Mouse (Mus musculus): Measurements from ENCODE around the gene Olfr1012.

GRCm38 (mm10) chr2:85753822-85754221, 8.7 kb downstream of the Olfr1012 start:
- TF ChIP-seq CTCF (conservative IDR thresholded peaks at IDR 0.05; ENCODE audit: low read length) (no peak), NANOG (IDR thresholded peaks at IDR 0.05; ENCODE audit: borderline replicate concordance, low read length) (no peak)
